8 mouse cellular contexts compared by ENCODE assay signal in the genomic region with DNA sequence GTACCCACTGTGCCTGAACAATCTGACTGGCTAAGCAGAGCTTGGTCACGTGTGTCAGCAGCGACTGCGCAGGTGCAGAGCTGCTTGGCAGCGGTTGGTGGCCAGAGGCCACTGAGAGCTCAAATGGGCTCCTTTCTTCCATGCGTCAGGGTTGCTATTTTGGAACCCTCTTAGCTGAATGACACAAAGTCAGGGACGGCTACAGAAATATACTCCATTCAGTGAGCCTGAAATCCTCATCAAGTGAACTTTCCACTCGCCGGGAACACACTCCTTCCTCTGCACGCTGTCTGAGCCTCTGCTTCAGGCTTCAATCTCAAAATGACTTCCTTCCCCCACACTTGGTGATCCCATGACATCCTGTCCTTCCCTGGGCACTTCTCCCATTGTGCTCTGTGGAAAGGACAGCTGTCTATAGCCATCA. TPM values are rescaled to one million over a fixed set of nuclear protein-coding genes. Genes with fewer than 3 reads are reported as not detected.
DNase-seq lines count a peak whose midpoint lies in the region; ATAC-seq and TF ChIP-seq lines count a peak whose summit lies in the region.

No protein-coding gene starts in this region.

- TF ChIP-seq CTCF in intestine, postnatal 0 days (IDR thresholded peaks at IDR 0.05; ENCODE audit: low read depth): no peak

- no peaks in the 10 kb centered on the region for H3K9me3 ChIP-seq in intestine, embryonic 15.5 days
- no peaks in the 10 kb centered on the region for H3K9me3 ChIP-seq in intestine, postnatal 0 days (ENCODE audit: control insufficient read depth)
- peaks cover 4% of the 10 kb centered on the region for H3K9me3 ChIP-seq in kidney, embryonic 14.5 days (ENCODE audit: control insufficient read depth, low read length)
- H3K9me3 ChIP-seq in midbrain, embryonic 16.5 days (replicated peaks; ENCODE audit: control insufficient read depth, low read length, poor library complexity, severe bottlenecking): no peaks in the 10 kb centered on the region; the same call in 1 of the 2 replicates

- H3K36me3 ChIP-seq in intestine, embryonic 15.5 days: 0 out of 2 replicates have a peak, but pooled peaks cover 4% of the 10 kb centered on the region
- peaks cover 13% of the 10 kb centered on the region for H3K36me3 ChIP-seq in intestine, postnatal 0 days (ENCODE audit: control insufficient read depth, insufficient read depth)
- peaks cover 23% of the 10 kb centered on the region for H3K36me3 ChIP-seq in kidney, embryonic 14.5 days (ENCODE audit: control insufficient read depth, insufficient read depth, low read length)
- H3K36me3 ChIP-seq in midbrain, embryonic 16.5 days (ENCODE audit: control insufficient read depth, insufficient read depth, low read length): peaks cover 5% of the 10 kb centered on the region

- no peaks in the 10 kb centered on the region for H3K27me3 ChIP-seq in intestine, embryonic 15.5 days (replicated peaks)
- no peaks in the 10 kb centered on the region for H3K27me3 ChIP-seq in intestine, postnatal 0 days (replicated peaks; ENCODE audit: control insufficient read depth, insufficient read depth, low read length)
- no peaks in the 10 kb centered on the region for H3K27me3 ChIP-seq in kidney, embryonic 14.5 days (ENCODE audit: control insufficient read depth, insufficient read depth, low read length)
- H3K27me3 ChIP-seq in midbrain, embryonic 16.5 days (ENCODE audit: control insufficient read depth, insufficient read depth, low read depth, low read length): no peaks in the 10 kb centered on the region

- no peak overlapping the region for H3K4me2 ChIP-seq in intestine, embryonic 15.5 days (replicated peaks)
- H3K4me2 ChIP-seq in intestine, postnatal 0 days (replicated peaks; ENCODE audit: low read depth): no peak overlapping the region
- no peak overlapping the region for H3K4me2 ChIP-seq in kidney, embryonic 14.5 days (replicated peaks; ENCODE audit: low read depth, low read length)
- no peak overlapping the region for H3K4me2 ChIP-seq in midbrain, embryonic 16.5 days (ENCODE audit: low read length)

- WGBS in intestine, embryonic 15.5 days: 73% methylated on average over 9 of the region's 9 CpGs
- 80% methylated on average over 9 of the region's 9 CpGs for WGBS in intestine, postnatal 0 days
- 46% methylated on average over 9 of the region's 9 CpGs for WGBS in kidney, embryonic 14.5 days
- WGBS in midbrain, embryonic 16.5 days: 44% methylated on average over 9 of the region's 9 CpGs

- 0 out of 2 replicates have a peak overlapping the region, but pooled peaks have one; percentile 1 for H3K27ac ChIP-seq in intestine, embryonic 15.5 days
- no peak overlapping the region; the same call in 1 of the 2 replicates for H3K27ac ChIP-seq in intestine, postnatal 0 days (ENCODE audit: low read depth, low read length)
- peak overlapping the region; percentile 80 for H3K27ac ChIP-seq in brown adipose tissue, adult 24 weeks (replicated peaks; ENCODE audit: low read depth, low read length)
- peak overlapping the region; percentile 80 for H3K27ac ChIP-seq in kidney, embryonic 14.5 days (ENCODE audit: low read depth, low read length)
- H3K27ac ChIP-seq in midbrain, embryonic 16.5 days (ENCODE audit: low read length): peak overlapping the region; percentile 15; the same call in 1 of the 2 replicates

- DNase-seq in gastrocnemius, postnatal 10 days: peak; percentile 70
- no peak for DNase-seq in natural killer cell, adult 2 months (ENCODE audit: low spot score in 2 of 2)
- no peak for DNase-seq in spleen, adult 12 weeks (ENCODE audit: low spot score)

- no peak overlapping the region for H3K4me3 ChIP-seq in intestine, embryonic 15.5 days (replicated peaks)
- no peak overlapping the region for H3K4me3 ChIP-seq in intestine, postnatal 0 days (ENCODE audit: low read depth, low read length)
- H3K4me3 ChIP-seq in brown adipose tissue, adult 24 weeks (ENCODE audit: insufficient read depth, low read depth, low read length): 0 out of 2 replicates have a peak overlapping the region, but pooled peaks have one; percentile 4
- no peak overlapping the region for H3K4me3 ChIP-seq in kidney, embryonic 14.5 days (ENCODE audit: low read length)
- H3K4me3 ChIP-seq in midbrain, embryonic 16.5 days (ENCODE audit: low read depth, low read length): no peak overlapping the region

- H3K4me1 ChIP-seq in intestine, embryonic 15.5 days (replicated peaks): peaks cover 16% of the 10 kb centered on the region; the same call in 1 of the 2 replicates
- H3K4me1 ChIP-seq in intestine, postnatal 0 days (replicated peaks; ENCODE audit: control insufficient read depth, insufficient read depth, low read length): no peaks in the 10 kb centered on the region
- H3K4me1 ChIP-seq in brown adipose tissue, adult 24 weeks (ENCODE audit: control insufficient read depth, insufficient read depth, insufficient read length, low read length): peaks cover 20% of the 10 kb centered on the region
- H3K4me1 ChIP-seq in kidney, embryonic 14.5 days (ENCODE audit: control insufficient read depth, insufficient read depth, low read length): peaks cover 27% of the 10 kb centered on the region
- H3K4me1 ChIP-seq in midbrain, embryonic 16.5 days (ENCODE audit: control insufficient read depth, insufficient read depth, low read length): peaks cover 15% of the 10 kb centered on the region

- H3K9ac ChIP-seq in intestine, embryonic 15.5 days: no peak overlapping the region
- H3K9ac ChIP-seq in intestine, postnatal 0 days (ENCODE audit: low read depth, low read length): no peak overlapping the region
- H3K9ac ChIP-seq in kidney, embryonic 14.5 days (ENCODE audit: low read depth, low read length): no peak overlapping the region; the same call in 1 of the 2 replicates
- H3K9ac ChIP-seq in midbrain, embryonic 16.5 days (ENCODE audit: low read depth, low read length): no peak overlapping the region

- ATAC-seq in intestine, embryonic 15.5 days: no peak
- no peak for ATAC-seq in intestine, postnatal 0 days
- ATAC-seq in kidney, embryonic 14.5 days (ENCODE audit: low FRiP score, low TSS enrichment): peak; percentile 16; the same call in 1 of the 2 replicates
- no peak for ATAC-seq in midbrain, embryonic 16.5 days

RNA-seq across cellular contexts. Expression of a gene that starts 16.1 kb away (rescaled TPM):
- 129 and 130 TPM in 2 replicates for polyA plus RNA-seq in intestine, embryonic 15.5 days (2015; fragmentation: Nextera tagmentation; extraction: Ambion mirVana)
- polyA plus RNA-seq in intestine, postnatal 0 days (2015; fragmentation: Nextera tagmentation; extraction: Ambion mirVana): 53.3 and 56.3 TPM in 2 replicates
- 3.4 and 7.4 TPM in 2 replicates for polyA plus RNA-seq in brown adipose tissue, adult 24 weeks (2012; ENCODE audit: insufficient read depth, insufficient read length, missing spikeins)
- total RNA-seq in gastrocnemius, postnatal 10 days (2021): 10 to 100 TPM; 34.6 to 46.9 TPM
- polyA plus RNA-seq in kidney, embryonic 14.5 days (2014; fragmentation: Nextera tagmentation; extraction: Ambion mirVana): 196 and 253 TPM in 2 replicates
- 150 and 155 TPM in 2 replicates for polyA plus RNA-seq in midbrain, embryonic 16.5 days (2015; fragmentation: Nextera tagmentation; extraction: Ambion mirVana)
